Mouse (Mus musculus): Measurements from ENCODE around the gene Ldha. TPM values are rescaled to one million over a fixed set of nuclear protein-coding genes. Genes with fewer than 3 reads are reported as not detected.

The Ldha gene
- total and polyA plus RNA-seq, 3 experiments: 613 to 2,637 (median 1,212) TPM

- H3K4me3 ChIP-seq (ENCODE audit: control insufficient read depth in 1 of 2, insufficient read depth in 1 of 2, low read depth in 2 of 2, low read length in 2 of 2): peak overlapping the region; percentile 85 to 94
- peak overlapping the region; percentile 95 for H3K9ac ChIP-seq (ENCODE audit: control insufficient read depth, low read depth, low read length, poor library complexity, severe bottlenecking)
- peaks cover 22 to 34% of the 10 kb centered on the region in 2 experiments for H3K36me3 ChIP-seq (ENCODE audit: control insufficient read depth in 1 of 2, insufficient read depth in 2 of 2, low read length in 2 of 2)
- TF ChIP-seq ZMIZ1 (IDR thresholded peaks at IDR 0.05; ENCODE audit: low read depth, low read length) (no peak), TAL1 (IDR thresholded peaks at IDR 0.05; ENCODE audit: low read length) (no peak), EP300 (IDR thresholded peaks at IDR 0.05; ENCODE audit: low read depth in 1 of 2, low read length in 2 of 2) (no peak), HCFC1 (IDR thresholded peaks at IDR 0.05; ENCODE audit: low read depth, low read length) (no peak), POLR2AphosphoS2 (IDR thresholded peaks at IDR 0.05; ENCODE audit: low read length) (no peak), CHD1 (IDR thresholded peaks at IDR 0.05; ENCODE audit: low read depth, low read length) (no peak), UBTF (IDR thresholded peaks at IDR 0.05; ENCODE audit: borderline replicate concordance, insufficient read depth, low read depth, low read length) (0 out of 2 replicates have a peak, but pooled peaks have one; percentile 66), MYB (IDR thresholded peaks at IDR 0.05; ENCODE audit: low read depth, low read length) (no peak), GATA1 (IDR thresholded peaks at IDR 0.05; ENCODE audit: low read depth, low read length) (no peak), RAD21 (IDR thresholded peaks at IDR 0.05; ENCODE audit: low read depth, low read length) (no peak), ZKSCAN1 (IDR thresholded peaks at IDR 0.05; ENCODE audit: low read depth, low read length) (no peak), JUND (IDR thresholded peaks at IDR 0.05; ENCODE audit: low read depth, low read length) (no peak), KAT2A (conservative IDR thresholded peaks at IDR 0.05; ENCODE audit: low read depth, low read length) (0 out of 2 replicates have a peak, but pooled peaks have one; percentile 6), MYC (IDR thresholded peaks at IDR 0.05; ENCODE audit: low read depth, low read length) (no peak; the same call in 1 of the 2 replicates), SIN3A (IDR thresholded peaks at IDR 0.05; ENCODE audit: low read length) (peak; percentile 29; the same call in 1 of the 2 replicates), USF2 (IDR thresholded peaks at IDR 0.05; ENCODE audit: borderline replicate concordance in 1 of 2, insufficient read depth in 1 of 2, low read depth in 1 of 2, low read length in 2 of 2) (no peak), TCF12 (IDR thresholded peaks at IDR 0.05; ENCODE audit: low read depth, low read length) (no peak), TBP (IDR thresholded peaks at IDR 0.05; ENCODE audit: low read depth, low read length) (0 out of 2 replicates have a peak, but pooled peaks have one; percentile 11), CHD2 (IDR thresholded peaks at IDR 0.05; ENCODE audit: low read length) (no peak), ZNF384 (IDR thresholded peaks at IDR 0.05; ENCODE audit: low read depth, low read length) (no peak), POLR2A (IDR thresholded peaks at IDR 0.05; ENCODE audit: control insufficient read depth in 1 of 2, insufficient read depth in 1 of 2, low read depth in 1 of 2, low read length in 2 of 2, poor library complexity in 1 of 2) (peak in 1 of 2 experiments; percentile 67; a peak in 1 of 4 replicates)
- H3K79me2 ChIP-seq (ENCODE audit: control insufficient read depth, insufficient read depth, low read length, poor library complexity): peaks cover 47% of the 10 kb centered on the region
- H3K4me1 ChIP-seq (ENCODE audit: control insufficient read depth in 1 of 2, insufficient read depth in 2 of 2, low read length in 2 of 2): peaks cover 9 to 15% of the 10 kb centered on the region in 2 experiments
- H3K27ac ChIP-seq (ENCODE audit: control insufficient read depth, low read depth, low read length): peak overlapping the region; percentile 73
- no peak for DNase-seq (ENCODE audit: low read depth, low spot score)
- no peaks in the 10 kb centered on the region for H3K9me3 ChIP-seq (replicated peaks; ENCODE audit: insufficient read depth, low read length)
- no peaks in the 10 kb centered on the region for H3K27me3 ChIP-seq (ENCODE audit: control insufficient read depth in 1 of 2, insufficient read depth in 2 of 2, low read length in 2 of 2)
These were observed 45.0 kb upstream of the Ldha start for GRCm38 (mm10) chr7:46796206-46796679.

Data from MEL (cell line).